Mouse (Mus musculus) layer of hippocampus, postnatal 14 days (tissue): ENCODE data around the gene Rap1b. TPM values are rescaled to one million over a fixed set of nuclear protein-coding genes. Genes with fewer than 3 reads are reported as not detected.

Source experiments
- DNase-seq, 2 experiments: peaks; one replicate each; pipeline ENCODE4 v3.0.0; 2021 to 2022; ENCODE audit warnings: low spot score in 2 of 2, mixed read lengths in 1 of 2
- total RNA-seq, 2 experiments: library from RNA; stranded (reverse); gene quantifications; 2 replicates each; pipeline ENCODE4 v1.2.3; 2021

Rap1b gene
- total RNA-seq, 2 experiments from 2014 or later, result 79.4 to 86.1 TPM

DNA sequence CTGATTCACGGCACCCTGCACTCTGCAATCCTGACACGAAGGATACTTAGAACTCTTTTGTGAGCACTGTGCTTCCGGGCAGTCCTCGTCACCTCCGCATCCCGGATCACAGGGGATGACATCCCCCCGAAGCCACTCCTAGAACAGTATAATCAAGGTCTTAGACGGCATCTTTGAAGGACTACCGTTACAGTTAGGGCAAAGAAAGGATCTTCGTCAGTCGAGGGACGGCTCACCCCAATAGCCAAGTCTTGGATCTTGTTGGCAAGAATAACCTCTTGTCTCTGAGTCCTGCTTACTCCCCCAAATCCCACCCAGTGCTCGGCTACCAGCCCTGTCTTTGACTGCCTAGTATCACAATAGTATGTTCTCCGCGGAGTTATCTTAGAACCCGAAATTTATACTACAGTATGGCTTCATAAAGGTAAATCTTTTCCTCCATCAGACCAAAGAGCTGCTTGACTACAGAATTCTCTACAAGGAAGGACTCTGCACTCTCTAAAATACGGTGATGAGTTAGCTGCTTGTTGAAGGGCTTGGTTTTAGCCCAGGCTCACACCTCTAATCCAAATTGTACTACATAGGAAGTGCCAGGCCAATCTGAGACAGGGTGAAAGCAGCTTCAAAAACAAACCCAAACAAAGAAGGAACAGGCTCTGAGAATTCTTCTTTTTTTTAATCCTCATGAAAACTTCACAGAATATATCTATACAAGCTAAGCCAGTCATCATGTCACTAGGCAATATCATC is 55.2 kb downstream of the Rap1b start:
- no peak for DNase-seq

DNA sequence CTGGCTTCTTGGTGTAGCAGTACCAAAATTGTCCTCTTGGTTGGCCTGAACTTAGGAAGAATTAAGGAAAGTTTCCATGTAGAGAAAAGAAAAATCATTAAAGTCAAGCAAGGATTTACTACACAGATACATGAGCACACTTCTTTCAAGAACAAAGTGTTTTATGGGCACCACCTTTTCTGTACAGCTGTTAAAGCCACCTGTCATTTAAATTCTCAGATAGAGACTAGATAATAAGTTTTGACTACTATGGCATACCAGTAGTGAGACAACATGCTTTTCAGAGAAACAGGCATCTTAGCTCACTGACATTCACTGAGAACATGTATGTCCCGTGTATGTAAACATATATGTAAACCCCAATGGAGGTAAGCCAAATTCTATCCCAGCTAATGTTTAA is 55.8 kb downstream of the Rap1b start:
- no peak for DNase-seq

DNA sequence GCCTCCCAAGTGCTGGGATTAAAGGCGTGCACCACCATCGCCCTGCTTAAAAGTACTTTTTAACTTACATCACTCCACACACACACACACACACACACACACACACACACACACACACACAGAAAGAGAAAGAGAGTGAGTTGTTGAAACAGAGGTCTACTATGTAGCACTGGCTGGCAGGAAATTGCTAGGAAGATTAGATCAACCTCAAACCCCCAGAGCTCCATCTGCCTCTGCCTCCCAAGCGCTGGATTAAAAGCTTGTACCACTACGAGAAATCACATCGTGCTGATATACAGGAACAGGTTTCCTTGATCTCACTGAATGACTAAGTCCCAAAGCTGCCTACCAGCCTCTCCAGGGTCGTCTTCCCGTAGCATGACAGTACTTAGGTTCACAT is 61.2 kb downstream of the Rap1b start:
- DNase-seq, result no peak

DNA sequence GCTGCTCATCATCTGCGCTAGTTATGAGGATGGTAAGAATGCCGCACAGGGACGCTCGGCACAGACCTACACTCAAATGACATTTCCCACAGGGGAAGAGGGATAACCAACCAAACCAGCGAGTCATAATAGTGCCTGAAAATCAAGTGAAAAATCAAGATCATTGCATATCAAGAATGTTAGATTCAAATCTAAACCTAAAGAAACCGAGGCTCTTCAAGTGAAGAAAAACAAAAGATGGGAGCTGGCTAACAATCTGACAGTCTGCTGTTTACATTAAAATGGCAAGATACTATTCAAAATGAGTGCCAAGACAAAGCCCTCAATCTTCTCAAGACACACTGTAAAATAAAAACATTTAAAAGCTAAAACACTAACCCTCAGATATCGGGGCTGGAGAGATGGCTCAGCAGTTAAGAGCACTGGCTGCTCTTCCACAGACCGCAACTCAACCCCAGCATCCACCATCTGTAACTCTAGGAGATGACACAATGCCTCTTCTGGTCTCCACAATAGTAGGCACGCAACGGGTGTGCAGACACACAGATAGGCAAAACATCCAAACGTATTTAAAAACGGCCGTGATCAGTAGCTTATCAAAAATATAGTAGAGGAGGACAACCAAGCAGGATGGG is 61.9 kb downstream of the Rap1b start:
- DNase-seq, result no peak

DNA sequence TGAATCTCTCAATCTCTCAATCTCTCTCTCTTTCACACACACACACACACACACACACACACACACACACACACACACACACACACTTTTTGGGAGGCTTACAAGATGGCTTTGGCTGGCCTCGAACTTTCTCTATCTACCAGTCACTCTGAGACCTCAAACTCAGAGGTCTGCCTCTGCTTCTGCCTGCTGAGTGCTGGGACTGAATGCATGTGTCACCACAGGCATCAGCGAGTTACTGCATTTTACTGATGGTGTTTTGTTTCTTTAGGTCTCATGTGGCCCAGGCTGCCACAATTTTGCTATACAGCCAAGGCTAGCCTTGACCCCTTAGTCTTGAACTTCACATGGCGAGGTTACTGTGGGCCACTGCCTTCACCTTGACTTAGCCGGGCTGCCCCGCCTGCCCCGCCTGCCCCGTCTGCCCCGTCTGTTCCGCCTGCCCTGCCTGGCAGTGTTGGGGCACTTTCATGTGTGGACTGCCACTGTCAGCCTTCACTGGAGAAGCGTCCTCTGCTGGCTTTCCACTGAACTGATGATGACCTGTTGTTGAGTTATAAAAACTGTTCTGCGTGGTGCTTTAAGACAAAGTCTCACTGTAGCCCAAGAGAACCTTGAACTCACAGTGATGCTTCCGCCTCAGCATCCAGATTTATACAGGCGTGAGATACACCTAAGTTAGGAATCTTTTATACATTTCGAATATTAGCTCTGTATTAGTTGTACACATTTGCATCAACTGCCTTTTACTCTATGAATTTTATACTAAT is 63.2 kb downstream of the Rap1b start:
- no peak for DNase-seq

DNA sequence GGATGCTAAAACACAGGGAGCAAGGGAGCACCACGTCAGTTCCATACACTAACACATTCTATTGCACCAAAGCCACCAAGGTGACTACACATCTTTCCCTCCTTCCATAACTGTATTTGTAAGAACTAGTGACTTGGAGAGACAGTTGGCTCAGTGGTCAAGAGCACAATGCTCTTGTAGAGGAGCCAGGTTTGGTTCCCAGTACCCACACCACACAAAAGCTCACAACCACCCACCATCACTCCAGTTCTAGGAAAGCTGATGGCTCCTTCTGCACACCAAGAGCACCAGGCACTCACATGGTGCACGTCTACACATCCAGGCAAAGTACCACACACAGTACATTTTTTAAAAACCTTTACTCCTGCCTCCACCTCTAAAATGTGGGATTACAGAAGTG is 63.8 kb downstream of the Rap1b start:
- no peak for DNase-seq

DNA sequence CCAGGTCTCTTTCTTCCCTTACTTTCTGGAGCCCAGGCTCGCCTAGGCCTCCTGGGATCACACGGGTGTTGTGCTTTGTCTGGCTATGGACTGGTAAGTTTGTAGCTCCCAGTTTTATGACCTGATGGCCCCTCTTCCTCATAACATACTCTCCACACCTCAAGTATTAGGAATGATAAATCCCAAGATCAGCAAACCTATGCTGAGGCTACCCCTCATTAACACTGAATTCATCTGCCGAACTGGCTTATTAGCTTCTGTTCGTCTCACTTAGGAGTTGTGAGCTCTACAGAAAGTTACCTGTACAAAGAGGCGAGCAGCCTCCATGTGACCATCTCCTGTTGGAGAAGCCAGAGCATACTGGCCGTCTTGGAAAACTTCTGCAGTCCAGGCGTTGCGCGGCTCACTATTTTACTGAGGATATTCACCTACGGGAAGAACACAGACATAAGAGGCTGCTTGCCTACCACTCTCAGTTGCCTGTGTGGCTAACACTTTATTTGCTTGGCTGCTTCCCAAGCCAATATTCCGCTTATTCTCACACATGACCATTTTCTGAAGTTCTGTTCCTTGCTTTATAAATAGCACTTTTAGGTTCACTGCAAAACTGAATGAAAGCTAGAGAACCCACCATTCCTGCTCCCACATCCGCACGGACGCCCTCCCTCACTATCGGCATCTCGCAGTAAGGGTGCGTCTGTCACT is 64.7 kb downstream of the Rap1b start:
- DNase-seq, result no peak

DNA sequence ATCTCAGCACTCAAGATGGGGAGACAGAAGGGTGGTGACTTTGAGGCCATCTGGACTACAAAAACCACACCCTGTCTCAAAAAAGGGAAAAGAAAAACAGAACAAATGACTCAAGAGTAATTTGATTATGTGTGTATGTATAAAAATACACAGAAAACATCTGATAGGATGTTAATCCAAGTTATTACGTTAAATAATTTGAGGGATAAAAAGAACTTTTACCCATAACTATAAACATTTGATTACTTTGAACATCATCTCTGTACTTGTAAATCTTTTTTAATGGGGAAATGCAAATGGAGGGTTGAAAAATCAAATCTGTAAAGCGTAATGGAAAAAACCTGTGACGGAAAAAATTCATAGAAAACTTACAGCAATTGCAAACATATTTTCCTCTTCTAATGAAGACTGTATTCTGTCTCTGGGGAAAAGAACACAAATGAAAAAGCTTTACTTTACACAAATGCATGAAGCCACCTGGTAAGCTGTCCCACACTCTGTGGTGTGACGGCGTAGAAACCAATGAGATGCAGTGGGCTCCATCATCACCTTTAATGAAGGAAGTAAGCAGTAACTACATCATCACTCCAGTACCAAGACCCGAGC is 65.4 kb downstream of the Rap1b start:
- no peak for DNase-seq

DNA sequence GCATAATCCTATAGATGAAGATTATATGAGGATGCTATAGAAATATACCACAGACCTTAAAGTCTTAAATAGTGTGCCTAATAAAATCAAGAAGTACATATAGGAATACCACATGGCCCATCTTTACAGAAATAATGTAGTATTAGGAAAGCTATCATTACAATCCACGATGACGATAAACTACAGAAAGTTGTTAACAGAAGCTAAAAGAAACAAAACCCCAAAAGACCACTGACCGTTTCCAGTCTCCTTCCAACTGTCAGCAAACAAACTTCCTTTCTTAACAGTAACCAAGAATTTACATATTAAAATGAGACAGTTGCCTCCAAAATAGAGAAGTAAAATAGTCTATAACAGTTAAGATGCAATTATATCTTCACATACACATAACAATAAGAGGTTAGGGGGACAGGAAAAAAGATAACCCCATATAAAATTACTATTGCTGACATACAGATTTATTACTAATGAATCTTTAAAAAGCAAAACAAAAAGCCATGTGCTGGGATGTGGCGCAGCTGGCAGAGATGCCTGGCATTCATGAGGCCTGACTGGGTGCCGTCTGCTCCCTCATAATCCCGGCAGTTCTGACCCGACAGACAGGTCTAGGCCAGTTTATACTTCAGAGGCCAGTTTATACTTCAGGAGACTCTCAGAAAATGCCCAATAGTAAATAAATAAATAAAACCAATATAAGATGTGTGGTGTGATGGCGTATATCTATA is 66.1 kb downstream of the Rap1b start:
- no peak for DNase-seq

DNA sequence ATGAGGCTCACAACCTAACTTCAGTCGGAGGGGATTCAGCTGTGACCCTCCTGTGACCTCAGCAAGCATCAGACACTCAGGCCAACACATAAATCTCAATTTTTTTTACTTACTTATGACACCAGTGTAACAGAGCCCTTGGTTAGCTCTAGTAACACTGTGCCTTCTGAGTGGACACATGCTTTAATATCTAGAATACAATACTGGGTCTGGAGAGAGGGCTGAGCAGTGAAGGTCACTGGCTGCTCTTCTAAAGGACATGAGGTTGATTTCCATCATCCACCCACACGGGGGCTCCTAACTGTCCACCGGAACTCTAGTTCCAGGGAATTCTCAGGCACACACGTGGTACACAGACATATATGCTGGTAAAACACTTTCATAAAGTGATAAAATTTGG is 66.9 kb downstream of the Rap1b start:
- no peak for DNase-seq

DNA sequence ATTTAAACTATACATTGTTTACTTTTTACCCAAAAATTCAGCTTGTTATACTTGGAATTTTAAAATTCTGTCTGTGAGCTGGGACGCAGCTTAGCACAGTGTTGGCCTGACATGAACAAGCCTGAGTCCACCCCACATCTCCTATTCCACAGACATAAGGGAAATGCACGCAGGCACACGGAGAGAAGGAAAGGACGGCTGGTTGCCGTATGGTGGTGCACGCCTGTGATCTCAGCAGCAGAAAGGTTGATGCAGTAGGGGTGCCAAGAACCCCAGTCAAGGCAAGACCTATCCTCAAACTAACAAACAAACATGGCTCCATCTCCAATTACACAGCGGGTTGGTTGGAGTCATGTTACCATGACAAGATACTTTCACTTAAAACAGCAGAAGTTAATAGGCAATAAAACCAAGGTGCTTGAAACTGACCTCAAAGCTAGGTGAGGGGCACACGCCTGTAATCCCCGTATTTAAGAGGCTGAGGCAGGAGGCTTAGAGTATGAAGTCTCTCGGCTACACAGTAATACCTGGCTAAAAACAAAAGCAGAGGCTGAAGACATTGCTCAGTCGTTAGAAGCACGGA is 67.4 kb downstream of the Rap1b start:
- no peak for DNase-seq

DNA sequence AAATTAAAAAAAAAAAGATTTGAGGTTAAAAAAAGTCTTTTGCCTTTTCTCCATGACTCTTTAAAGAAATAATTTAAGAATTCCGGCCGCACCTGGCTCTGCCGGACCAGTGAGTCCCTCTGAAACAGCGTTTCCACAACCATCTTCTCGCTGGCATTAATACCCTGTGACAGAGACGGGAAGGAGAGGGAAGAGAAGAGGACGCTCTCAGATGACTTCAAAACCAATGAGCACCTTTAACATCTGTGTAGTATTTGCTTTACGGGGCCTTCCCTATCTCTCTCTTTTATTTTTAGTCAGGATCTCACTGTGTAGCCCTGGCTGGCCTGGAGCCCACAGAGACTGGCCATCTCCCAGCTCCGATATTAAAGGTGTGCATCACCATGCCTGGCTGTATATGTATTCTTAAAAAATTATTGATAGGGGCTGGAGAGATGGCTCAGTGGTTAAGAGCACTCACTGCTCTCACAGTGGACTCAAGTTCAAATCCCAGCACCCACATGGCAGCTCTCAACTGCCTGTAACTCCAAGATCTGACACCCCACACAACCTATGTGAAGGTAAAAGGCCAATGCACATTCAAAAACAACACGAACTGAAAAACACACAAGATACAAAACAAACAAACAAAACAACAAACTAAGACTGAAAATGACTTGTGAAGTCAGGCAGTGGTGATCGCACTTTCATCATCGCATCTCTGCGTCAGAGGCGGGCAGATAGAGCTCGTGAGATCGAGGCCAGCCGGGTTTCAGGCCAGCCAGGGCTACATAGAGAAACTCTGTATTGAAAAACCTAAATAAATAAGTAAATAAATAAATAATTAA is 68.1 kb downstream of the Rap1b start:
- no peak for DNase-seq

DNA sequence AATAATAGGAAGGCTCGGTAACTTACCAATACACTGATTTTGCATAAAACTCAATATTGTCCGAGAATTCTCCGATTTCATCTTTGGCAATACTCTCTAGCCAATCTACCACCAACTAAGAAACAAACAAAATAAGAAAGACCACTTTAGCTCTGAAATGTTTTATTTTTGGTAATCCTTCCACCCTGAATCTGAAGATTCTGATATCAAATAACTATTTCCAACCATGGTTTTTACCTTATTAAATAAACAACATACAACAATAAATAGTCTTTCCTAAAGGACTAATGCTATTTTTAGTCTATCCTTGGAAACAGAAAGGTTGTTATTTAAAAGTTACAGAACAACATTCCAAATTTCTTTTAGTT is 68.7 kb downstream of the Rap1b start:
- DNase-seq, result no peak

DNA sequence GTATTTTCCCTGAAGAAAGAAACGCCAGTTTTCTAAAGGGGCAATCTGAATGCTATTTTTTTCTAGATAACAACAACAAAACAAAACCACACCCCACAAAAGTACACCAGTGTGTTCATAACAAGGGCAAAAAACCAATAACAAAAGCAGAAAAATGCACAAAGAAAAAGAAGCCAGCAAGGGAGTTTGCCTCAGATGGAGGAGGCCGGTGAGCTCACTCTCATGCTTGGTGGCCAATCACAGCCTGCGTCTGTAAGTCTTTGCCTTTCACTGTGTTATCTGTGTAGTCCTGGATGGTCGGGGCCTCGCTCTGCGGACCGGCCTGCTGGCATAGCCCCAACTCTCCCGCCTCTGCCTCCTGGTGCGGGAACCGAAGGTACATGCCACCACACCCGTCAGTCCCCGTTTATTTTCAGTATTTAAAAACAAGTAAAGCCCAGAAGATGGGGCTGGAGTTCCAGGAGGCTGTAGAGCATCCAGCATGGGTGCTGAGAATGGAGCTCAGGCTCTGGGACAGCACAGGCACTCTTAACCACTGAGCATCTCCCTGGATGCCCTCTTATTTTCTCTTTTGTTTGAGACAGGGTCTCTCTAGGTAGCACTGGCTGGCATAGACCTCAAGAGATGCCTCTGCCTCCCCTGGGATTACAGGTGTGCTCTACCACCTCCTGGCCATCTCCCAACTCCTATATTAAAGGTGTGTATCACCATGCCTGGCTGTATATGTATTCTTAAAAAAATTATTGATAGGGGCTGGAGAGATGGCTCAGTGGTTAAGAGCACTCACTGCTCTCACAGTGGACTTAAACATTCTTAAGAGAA is 69.3 kb downstream of the Rap1b start:
- no peak for DNase-seq

DNA sequence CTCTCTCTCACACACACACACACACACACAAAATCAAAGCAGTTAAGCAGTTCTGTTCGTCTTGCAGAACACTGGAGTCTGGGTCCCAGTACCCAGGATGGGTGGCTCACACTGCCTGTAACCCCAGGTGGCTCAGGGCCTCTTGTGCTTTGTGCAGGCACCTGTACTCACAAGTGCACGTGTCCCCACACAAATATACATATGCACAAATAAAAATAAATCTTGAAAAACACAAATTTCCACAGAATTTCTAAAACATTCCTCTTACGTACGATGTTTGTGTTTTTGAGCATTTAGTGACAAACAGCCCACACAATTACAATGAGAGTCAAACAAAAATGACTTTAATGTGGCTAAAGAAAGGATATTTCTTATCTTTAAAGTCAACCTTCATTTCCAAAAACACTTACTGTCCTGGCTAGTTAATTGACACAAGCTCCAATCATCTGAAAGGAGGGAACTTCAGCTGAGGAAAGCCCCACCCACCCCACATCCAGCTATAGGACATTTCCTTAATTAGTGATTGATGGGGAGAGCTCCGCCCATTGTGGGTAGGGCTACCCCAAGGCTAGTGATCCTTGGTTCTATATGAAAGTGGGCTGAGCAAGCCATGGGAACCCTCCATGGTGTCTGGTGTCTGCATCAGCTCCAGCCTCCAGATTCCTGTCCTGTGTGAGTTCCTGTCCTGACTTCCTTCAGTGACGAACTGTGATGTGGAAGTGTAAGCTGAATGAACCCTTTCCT is 70.3 kb downstream of the Rap1b start:
- no peak for DNase-seq

DNA sequence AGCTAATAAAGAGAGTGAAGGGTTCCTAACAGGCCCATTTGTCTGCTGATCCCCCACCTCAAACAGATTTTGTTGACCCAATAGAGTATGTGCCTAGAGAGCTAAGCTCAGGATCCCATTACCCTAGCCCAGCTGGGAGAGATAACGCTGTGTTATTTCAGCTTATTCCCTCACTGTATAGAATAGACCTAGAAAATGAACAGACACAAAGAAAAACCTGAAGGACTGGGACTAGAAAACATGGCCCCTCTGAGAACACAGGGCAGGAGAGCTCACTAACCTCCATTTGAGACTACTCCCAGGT is 71.1 kb downstream of the Rap1b start:
- no peak for DNase-seq

DNA sequence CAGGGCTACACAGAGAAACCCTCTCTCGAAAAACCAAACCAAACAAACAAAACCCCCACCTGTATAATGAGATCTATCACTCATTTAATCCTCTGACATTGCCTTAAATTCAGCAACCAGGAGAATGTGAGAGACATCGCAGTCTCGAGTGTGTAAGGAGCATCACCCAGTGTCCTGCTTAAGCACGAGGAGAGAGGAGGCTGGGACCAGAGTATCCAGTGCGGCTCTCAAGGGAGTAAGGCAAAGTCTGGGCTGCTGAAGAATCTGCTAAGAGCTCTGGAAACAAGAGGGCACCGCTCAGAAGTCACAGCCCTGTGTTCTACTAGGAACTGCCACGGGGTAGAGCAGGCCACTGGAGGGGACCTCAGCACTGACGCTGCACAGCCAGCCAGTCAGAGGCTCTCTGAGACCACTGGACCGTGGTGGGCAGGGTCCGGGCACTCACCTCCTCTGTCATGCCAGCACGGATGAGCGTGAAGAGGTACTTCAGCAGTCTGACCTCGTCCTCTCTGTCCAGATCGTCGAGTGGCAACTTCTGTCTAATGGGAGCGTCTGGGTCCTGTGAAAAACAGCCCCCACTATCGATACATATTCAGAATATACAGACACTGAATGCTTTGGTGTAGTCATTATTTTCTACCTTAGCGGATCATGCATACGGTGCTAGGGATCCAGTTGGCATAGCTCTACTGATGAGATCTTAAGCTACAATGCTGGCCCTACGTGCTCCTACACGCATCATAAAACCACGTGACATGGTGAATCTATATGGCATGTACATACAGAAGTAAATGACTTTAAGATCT is 71.6 kb downstream of the Rap1b start:
- DNase-seq, result no peak
